Mouse (Mus musculus) gastrocnemius, postnatal 14 days (tissue): ENCODE results near the gene Slit3. TPM values are rescaled to one million over a fixed set of nuclear protein-coding genes. Genes with fewer than 3 reads are reported as not detected.

Experiments
- DNase-seq: peaks from one replicate; pipeline ENCODE4 v3.0.0; 2021; ENCODE audit warnings: mixed read lengths
- intact Hi-C: fragments of 180-260 bp; cut with DNase I; formaldehyde crosslinking; loops from one replicate; pipeline ENCODE4 v1.15.1; 2025; ENCODE audit warnings: low total_unique reads
- microRNA-seq, 2 experiments: library from miRNA; unstranded; fragments of <30 nt; microRNA quantifications; one replicate each; pipeline ENCODE4 v1.2.0; 2021
- total RNA-seq, 2 experiments: library from RNA; stranded (reverse); gene quantifications; 2 replicates each; pipeline ENCODE4 v1.2.3; 2021

The Slit3 gene
- total RNA-seq, 2 experiments from 2014 or later = 11.0 to 12.1 TPM

DNA sequence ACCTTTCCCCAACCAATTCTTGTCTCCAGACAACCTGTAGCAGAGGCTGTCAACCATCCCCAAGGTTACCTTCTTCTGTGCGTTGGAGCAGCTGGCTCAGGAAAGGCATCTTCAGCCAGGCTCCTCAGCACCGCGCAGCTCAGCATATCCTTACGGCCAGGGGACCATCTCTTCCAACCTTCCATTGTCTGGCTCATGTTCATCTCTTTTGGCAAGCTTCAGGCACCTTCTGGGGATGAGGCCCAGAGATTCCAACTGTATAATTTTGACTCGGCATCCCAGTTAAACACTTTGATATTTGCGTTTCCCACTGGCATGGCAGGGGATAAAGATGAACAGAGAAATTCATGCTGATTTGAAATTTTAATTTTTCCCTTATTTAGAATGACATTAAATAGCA, 622.6 kb downstream of the Slit3 start:
- no peak for DNase-seq
- intact Hi-C loops = no loop called here

DNA sequence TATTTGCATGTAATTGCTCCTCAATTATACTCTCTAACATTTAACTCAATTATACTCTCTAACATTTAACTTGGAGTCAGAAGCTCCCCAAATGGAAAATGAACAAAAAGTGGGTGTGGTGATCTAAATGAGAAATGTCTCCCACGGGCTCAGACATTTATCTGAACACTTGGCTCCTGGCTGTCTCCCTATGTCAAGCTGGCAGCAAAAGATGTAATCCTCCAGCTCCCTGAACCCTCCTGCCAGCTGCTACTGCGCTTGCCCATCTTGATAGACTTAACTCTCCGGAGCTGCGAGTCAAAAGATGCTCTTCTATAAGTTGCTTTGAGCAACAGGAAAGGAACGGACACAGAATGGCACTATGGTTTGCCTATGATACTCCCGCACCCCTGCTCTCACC, 623.5 kb downstream of the Slit3 start:
- no peak for DNase-seq
- intact Hi-C loops = no loop called here

DNA sequence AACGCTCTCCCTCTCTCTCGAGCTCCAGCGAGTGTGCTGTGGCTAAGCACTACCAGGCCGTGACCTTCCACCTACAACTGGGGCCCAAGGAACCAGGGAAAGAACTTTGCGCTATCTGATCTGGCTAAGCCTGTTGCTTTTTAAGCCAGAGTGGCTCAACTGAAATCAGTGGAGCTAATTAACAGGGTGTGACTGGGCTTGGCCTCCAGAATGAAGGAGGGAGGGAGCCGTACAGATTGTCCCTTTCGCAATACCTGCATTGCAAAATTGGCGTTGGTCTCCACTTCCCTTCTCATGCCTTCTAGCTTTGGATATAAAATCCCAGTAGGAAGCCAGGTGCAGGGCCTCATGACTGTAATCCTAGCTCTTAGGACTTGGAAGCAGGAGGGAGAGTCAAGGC, 629.6 kb downstream of the Slit3 start:
- intact Hi-C loops = no loop called here
- DNase-seq = peak; percentile 34

DNA sequence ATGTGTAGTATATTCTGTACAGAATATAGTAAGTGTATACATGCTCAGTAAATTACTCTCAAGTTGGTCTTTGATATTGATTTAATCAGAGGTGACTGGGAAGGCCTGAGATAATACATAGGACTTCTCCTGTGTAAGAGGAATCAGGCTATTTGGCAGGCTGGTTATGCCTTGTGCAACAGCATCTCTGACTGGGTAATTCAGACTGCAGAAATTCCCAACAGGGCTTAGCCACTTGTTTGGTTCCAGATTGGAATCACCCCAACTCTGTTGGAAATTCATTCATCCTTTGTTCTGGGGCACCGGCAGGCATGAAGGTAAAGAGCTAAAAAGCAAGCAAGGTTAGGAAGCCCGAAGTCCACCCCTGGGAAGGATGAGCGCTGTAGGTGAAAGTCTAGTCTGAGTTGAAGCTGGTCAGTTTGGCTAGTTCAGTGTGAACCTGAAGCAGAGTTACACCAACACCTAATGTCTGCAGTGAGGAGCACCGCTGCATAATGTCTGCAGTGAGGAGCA, 633.9 kb downstream of the Slit3 start:
- intact Hi-C loops = no loop called here
- no peak for DNase-seq

DNA sequence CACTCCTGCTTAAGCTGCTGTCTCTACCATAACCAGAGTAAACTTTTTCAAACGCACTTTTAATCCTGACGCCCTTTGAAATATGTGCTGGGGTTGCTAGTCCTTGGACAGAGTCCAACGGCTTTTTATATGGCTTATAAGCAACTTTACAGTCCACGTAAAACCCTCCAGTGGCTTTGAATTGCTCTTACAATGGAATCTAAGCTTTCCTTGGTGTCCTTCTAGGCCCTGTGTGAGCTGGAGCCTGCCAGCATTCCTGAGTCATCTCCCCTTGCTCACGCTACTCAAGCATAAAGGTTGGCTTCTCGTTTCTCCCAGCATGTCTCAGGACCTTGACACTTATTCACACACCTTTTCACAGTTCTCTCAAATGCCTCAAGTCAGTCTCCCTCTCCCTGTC, 634.5 kb downstream of the Slit3 start:
- DNase-seq = no peak
- intact Hi-C loops = no loop called here

DNA sequence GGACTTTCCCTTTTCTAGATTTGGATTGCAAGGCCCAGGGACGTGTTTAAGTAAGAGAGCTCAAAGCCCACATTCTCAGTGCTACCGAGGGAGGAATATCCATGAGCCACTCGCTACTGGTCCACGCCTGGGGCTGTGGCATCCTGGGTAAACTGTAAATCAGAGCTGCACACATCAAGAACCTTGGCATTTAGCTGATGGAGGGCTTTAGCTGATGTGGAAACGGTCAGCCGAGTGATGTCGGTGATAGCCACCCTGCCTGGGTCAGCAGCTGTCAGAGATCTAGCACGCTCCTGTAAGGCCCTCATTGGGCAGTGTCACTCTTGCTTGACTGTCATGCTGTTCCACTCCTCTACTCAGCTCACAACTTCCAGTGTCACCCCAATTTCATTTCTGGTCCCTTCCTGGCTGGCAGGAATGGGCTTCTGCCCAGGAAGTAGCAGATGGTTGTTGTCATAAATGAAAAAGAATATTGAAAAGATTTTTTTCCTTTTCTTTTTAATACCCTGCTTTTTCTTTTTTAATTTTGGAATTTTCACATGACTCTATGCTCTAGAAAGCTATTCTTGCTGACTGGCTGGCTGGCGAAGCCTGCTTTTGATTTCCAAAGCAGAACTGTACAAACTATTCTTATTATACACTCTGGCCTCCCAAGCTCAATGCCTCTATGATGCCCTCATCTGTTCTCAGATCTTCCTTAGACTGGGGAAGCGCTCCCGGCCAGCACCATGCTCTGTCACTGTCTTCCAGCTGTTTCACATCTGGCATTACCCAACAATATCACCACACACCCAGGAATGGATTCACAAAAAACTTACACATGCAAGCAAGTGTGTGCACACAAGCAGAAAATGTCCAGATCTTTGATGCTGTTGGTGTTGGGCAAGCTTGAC, 635.6 kb downstream of the Slit3 start:
- DNase-seq = no peak
- intact Hi-C loops = no loop called here

Small RNA genes within 50 kb of the gene (microRNA-seq; reads per million reads assigned to microRNA genes)
- gene Mir218-2 = 5.4 to 7.0 reads per million in 2 experiments
